Mouse (Mus musculus): Measurements from ENCODE around the gene Immt.

DNA sequence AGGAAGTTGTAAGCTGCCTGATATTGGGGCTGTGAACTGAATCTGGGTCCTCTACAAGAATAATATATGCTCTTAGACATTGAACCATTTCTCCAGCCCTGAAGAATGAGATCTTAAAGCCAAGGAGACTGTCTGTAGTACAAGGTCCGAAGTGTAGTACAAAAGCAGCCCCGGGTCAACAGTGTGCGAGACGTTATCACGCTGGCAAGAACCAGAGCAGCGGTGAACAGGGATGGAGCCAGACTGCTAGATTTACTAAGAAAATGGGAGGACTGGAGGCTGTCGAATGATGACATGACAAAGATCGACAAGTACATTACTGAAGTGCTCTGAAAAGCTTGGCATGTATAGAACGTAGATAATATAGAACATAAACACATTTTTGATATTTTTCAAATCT, 1.4 kb upstream of the Immt start:
- TF ChIP-seq POLR2A (IDR thresholded peaks at IDR 0.05; ENCODE audit: borderline replicate concordance, extremely low read depth, insufficient read depth, insufficient read length, poor library complexity, severe bottlenecking) (no peak), CTCF (IDR thresholded peaks at IDR 0.05; ENCODE audit: borderline replicate concordance, extremely low read depth, insufficient read depth, insufficient read length) (no peak)

Measured in brain, embryonic 14.5 days (tissue).